Mouse (Mus musculus): ENCODE results near the gene Pkd1l2. TPM values are rescaled to one million over a fixed set of nuclear protein-coding genes. Genes with fewer than 3 reads are reported as not detected.
A peak's percentile ranks its signal among the peaks of the same experiment; 100 is the strongest.

The Pkd1l2 gene
- total RNA-seq (2021), result under 1 TPM; 0.16 to 0.24 TPM
- long read RNA-seq, experiment 1, result 0 reads
- long read RNA-seq, experiment 2, result 0 reads

DNA sequence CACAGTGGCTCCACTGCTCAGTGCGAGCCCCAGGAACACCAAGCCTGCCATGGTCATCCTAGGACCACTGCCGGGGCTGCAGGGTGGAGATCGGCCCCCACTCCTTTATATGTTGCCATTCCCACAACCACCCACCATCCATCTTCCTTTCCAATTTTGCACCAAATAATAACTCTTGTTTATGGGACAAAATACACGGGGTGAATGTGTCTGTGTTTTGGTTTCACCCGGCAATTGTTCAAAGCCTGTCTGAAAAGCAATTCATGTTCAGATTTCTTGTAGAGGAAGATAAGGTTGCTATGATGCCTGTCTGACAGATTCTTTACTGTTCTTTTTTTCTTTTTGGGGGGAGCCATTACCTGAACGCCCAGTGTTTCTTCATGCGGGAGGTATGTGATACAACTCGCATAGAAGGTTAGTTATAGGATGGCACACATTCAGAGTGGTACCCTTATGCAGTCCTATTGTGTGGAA is at the start of gene Pkd1l2:
Pkd1l2 (minus strand) TSS at position 51 of the 474 bp plus-strand sequence.
- no peak for DNase-seq (ENCODE audit: low spot score)

DNA sequence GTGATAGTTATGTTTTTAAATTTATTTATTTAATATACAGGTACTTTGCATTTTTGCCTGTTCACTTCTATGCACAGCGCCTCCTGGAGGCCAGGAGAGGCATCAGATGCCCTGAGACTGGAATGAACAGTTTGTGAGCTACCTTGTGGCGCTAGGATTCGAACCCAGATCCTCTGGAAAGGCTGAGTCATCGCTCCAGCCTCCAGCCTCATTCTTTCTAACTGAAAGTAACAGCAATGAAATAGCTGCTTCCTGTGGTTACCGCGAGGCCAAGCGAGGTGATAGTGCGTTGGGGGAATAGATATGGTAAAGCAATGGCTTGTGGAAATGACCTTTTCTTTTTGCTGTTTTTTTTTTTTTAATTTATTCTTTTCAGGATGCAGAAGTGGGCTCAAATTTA is 44.8 kb upstream of the Pkd1l2 start:
- DNase-seq (ENCODE audit: low spot score), result no peak

DNA sequence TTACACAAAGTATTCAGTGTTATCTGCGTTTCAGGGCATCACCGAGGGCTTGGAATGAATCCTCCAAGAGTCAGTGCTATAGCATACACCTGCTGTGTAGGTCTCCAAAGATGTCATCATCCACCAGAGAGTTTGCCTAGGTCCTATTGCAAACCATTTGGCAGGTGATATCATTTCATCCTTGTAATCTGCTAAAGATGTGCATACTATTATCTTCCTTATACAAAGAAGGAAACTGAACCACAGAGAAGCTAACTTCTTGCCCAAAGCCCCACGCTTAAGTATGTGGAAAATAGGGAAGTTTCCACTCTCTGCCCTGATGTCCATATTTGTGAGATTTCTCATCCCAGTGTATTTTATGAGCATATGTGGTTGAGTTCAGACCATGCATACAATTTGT is 44.2 kb upstream of the Pkd1l2 start:
- DNase-seq (ENCODE audit: low spot score), result no peak

DNA sequence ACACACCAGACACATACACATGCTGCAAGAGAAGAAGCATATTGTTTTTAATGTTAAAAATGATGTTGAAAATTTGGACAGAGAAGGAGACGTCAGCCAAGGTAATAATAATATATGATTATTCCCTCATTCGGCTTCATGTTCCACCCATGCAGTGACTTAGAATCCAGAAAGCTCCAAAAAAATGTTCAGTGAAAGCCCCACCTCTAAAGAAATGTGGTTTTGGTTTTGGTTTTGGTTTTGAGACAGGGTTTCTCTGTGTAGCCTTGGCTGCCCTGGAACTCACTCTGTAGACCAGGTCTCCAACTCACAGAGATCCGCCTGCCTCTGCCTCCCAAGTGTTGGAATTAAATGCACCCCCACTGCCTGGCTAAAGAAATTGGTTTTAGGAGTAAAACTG is 43.6 kb upstream of the Pkd1l2 start:
- no peak for DNase-seq (ENCODE audit: low spot score)

DNA sequence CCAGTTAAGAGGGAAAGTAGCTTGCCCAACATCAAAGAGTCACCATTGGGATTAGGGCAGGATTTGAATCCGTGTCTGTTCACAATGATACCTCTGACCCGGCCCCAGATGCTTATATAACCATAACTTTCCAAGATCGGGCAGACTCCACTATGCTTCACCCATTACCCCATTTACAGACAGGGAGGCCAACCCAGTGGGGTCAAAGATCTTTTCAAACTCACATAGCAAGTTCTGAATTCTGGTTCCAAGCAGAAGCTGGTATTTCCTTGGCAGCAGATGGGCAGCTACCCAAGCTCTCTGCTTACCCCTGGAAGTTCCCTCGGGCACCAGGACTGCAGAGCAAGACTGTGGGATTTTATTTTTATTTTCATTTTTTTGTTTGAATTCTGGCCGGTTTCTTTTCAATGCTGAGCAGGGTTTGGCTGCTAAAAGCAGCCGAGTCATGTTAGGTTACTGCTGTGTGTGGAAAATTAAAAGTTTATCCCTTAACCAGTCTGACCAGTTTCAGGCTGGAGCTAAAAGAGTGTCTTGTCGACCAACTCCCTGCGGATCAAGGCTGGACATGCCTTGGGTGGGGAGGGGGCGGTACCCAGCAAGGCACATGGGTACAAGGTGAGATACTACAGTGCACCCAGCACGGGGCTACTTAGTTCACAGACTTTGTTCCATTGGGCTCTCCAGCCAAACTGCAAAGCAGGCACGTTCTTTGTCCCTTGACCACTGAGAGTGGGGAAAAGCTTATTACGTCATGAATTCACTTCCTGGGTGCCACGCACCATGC is 41.8 kb upstream of the Pkd1l2 start:
- DNase-seq (ENCODE audit: low spot score), result no peak

DNA sequence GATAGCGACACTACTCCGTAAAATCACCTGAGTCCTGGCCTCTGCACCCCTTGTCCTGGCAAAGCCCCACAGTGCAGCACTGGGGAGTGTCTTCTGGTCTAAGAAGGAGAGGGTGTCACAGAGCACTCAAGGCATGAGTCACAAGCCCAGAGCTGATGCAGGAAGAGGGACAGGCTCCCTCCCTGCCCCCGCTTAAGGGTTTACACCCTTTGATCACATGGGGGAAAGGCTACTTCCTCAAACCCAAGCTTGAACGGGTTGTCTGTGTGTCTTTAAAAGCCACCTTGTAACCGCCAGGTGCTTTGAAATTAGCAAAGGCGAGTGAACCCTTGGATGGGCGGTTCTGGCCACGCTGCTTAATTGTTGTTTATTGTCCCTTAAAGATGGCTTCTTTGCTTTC is 39.0 kb upstream of the Pkd1l2 start:
- no peak for DNase-seq (ENCODE audit: low spot score)

DNA sequence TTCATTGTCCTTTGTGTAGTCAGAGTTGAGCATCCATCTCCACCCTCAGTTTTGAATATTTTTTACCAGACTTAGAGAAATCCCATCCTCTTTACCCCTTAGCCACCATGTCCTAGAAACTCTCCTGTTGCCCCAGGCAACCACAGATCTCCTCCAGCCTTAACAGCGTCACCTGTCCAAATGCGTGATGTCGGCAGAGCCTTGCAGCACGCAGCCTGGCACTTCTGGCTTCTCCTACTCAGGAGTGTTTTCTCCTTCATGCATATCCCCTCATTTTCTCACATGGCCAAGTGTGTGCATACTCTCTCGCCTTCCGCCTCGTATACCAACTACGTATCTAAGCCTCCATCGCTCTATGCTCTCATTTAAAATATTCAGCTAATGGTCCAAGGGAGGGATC is 36.2 kb upstream of the Pkd1l2 start:
- no peak for DNase-seq (ENCODE audit: low spot score)

DNA sequence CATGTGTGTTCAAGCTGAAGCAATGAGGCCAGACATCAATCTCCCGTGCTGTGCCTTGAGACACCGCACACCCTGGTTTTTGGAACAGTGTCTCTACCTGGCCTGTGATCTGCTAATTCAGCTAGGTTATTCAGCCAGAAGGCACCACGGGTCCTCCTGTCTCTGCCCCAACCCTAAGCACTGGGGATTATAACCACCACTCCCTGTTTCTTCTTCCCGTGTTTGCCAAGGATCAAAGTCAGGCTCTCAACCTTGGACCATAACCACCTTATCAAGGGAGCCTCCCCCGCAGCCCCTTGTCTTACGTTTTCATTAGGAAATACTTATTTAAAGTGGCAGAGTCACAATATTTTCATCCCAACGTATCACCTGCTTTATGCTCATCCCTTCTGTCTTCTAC is 34.3 kb upstream of the Pkd1l2 start:
- DNase-seq (ENCODE audit: low spot score), result no peak

DNA sequence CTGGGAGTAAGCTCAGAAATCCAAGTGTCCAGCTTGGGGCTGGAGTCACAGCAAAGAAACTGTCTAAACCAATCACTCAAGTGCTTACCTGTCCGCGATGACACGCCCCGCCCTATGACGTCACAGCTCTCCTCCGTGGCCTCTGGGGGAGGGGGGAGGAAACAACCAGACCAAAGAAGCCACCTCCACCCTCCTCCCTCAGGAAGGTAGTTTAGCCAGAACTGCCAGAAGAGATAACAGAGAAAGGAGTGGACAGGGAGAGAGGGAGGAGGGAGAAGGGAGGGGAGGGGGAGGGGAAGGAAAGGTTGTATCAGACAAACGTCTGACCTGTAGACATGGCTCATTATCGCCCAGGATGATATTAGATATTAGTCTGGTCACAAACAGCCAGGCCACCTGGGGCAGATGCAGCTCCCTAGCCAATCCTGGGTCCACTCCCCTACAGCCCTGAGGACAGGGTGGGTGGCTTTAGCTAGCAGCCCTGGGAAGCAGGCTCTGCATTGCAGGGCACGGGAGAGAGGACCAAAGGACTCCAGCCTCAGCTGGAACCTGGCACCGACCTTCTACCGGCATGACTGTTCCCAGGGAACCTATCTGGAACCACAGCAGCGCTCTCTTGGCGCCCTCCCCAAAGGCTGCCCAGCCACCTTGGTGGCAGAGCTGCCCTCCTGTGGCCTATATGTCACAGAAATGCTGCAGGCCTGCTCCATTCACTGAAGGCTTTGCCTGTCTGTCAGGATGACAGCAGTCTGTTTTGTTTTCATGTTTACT is 33.6 kb upstream of the Pkd1l2 start:
- DNase-seq (ENCODE audit: low spot score), result no peak

DNA sequence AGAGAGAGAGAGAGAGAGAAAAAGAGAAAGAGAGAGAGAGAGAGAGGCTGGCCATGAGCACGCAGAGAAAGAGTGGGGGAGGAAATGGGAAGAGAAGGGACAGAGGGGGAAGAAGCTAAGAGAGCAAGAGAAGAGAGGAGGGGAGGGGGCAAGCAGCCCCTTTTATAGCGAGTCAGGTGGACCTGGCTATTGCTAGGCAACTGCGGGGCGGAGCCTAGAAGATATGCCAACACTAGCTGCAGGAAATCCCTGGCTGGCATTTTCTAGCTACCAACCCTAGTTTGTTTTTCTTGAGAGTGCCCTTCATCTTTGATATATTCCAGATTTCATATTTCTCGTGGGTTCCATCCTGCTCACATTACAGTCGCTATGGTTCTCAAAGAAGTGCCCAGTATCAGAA is 32.8 kb upstream of the Pkd1l2 start:
- no peak for DNase-seq (ENCODE audit: low spot score)

DNA sequence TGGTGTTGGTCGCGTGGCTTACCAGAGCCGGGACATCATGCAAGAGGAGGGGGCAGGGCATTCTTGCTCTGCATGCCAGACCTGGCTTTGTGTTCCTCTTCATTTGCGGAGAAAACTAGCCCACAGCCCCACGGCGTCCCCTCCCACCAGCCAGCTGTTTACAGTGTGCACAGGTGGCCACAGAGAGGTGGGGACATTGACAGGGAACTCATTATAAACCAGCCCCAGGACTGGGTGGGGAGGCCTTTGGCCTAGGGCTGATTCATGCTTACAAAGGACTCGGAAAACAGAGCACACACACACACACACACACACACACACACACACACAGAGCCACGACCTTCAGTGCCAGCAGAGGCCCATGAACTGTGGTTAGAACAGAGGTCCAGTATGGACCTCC is 30.0 kb upstream of the Pkd1l2 start:
- DNase-seq (ENCODE audit: low spot score), result no peak

DNA sequence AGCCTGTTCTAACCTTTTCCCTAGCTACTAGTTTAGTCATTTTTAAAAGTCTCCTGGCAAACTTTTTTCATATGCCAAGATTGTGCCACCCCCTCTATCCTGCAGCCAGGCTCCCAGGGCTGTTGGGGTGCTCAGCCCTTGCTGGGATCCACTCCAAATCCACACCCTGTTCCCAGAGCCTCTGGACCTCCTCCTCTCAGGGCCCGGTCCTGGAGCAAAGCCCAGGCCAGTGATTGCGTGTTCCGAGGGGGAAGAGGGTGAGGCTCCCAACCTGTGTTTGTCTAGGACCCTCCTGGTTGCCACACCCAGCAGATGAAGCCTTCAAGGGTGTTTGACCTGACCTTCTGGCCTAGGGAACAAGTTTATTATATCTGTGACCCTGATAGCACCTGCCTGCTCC is 29.4 kb upstream of the Pkd1l2 start:
- no peak for DNase-seq (ENCODE audit: low spot score)

DNA sequence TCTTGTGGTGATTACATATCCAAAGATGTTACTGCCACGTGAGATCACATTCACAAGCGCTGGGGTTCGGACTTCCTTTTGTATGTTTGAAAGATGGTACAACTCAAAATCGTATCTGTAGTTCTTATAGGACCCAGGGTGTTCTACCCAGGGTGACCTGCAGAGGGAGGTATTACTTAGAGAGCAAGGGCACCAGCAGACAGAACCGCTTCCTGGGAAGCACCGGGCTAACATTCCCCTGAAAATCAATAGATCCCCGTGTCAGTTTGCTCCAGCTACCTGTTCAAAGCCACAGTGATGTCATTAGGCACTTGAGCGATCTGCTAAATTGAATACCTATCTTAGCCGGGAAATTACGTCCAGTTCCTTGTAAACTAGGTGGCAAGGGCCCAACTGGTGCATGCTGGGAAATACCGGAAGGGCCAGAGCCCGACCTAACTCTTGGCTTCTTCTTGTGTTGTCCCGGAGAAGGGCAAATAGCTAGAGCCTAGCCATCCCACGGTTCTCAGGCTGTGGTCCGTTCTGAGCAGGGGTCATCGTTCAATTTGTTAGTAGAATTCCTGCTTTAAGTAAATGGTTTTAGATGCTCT is 27.6 kb upstream of the Pkd1l2 start:
- DNase-seq (ENCODE audit: low spot score), result peak; percentile 55

DNA sequence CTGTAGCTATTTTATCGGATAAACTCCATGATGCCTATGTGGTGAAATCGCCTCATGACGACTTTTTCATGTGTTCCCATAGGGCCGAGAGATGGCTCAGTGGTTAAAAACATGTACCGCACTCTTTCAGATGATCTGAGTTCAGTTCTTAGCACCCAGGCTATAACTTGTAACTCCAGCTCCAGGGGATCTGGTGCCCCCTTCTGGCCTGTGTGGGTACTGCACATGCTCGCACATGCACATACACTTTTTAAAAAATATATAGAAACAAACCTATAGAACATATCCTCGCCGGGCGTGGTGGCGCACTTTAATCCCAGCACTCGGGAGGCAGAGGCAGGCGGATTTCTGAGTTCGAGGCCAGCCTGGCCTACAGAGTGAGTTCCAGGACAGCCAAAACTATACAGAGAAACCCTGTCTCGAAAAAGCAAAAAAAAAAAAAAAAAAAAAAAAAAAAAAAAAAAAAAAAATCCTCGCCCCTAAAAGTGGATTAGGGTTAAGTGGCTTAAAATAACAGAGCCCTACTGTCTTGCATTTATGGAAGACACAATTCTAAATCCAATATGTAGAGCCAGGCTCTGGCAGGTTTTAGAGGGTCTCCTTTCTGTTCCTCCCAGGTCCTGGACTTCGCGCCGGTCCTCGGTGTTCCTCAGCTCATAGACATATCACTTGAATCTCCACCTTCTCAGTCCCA is 26.9 kb upstream of the Pkd1l2 start:
- no peak for DNase-seq (ENCODE audit: low spot score)

DNA sequence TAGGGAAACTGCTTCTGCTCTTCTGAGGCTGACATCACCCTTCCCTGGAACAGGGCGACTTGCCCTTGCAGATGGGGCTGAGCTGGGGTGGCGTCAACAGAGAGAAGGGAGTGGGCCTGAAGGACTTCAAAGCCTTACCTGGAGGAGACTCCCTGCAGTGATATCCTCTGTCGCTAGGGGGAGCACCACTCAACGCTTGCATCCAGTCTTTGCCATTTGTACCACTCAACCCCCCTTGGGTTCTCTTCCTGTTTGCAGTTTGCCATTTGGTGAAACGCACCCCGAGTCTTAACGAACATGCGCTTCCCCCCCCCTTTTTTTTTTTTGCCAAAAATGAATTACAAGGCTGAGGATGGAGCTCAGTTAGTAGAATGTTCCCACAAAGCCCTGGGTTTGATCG is 25.3 kb upstream of the Pkd1l2 start:
- peak; percentile 57 for DNase-seq (ENCODE audit: low spot score)

DNA sequence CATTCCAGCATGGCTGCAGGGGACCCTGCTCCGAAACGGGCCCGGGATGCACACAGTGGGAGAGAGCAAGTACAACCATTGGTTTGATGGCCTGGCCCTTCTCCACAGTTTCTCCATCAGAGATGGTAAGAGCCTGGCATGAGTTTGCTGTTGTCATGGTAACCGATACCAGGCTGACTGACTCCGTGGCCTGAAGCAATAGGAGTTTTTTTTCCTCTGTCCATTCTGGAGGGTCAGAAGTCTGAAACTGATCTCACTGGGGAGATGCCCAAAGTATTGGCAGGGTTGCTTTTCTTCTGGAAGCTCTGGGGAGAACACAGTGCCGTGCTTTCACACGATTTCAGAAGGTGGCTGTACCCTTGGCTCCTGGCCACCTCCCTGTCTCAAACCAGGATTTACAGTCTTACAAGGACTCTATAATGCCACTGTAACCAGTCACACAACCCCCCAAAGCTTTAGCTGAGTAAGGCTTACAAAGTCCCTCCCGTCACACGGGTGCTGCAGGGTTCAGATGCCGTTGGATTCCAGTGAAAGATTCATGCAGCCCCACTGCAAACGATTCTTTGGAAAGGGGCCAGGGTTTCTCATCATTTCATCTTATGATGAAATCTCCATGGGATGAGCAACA is 15.4 kb upstream of the Pkd1l2 start:
- no peak for DNase-seq (ENCODE audit: low spot score)

DNA sequence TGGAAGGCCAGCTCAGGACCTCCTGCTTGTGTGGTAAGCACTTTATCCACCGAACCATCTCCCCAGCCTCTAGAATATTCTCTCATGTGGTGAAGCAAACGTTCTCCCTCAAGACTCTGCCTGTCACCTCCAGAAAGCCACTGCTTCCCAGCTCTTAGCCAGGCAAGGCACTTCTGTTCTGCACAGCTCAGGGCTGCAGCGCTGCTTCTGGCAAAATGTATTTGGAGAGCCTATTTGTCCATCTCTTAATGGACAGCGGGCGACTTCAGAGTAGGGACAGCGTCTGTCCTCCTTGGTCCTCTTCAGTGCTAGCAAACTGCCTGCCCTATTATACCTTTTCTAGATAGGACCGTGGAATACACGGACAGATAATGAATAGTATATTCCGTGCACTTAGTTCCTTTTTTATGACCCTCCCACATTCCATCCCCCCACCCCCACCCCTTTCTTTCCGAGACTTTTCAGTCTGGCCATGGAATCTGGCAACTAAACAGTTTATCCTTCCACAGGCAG is 14.9 kb upstream of the Pkd1l2 start:
- no peak for DNase-seq (ENCODE audit: low spot score)

DNA sequence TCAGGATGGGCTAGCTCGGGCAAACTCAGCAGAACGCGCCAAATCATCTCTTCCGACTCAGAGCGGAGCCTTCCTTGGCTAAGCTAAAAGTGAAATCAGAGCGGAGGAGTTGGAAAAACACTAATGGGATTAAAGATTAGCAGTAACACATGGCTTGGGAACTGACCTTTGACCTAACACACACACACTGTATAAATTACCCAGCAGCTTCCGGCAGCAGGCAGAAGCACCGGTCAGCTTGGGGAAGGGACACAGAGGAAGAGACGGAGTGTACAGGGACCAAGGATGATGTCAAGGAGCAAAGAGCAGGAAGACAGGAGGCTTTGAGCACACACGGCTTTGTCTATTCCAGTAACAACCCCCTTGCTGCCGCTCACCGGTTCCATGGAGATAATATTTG is 13.4 kb upstream of the Pkd1l2 start, which contains the start of gene Bco1:
Bco1 (plus strand) TSS at position 208 of the 400 bp plus-strand sequence.
- no peak for DNase-seq (ENCODE audit: low spot score)

DNA sequence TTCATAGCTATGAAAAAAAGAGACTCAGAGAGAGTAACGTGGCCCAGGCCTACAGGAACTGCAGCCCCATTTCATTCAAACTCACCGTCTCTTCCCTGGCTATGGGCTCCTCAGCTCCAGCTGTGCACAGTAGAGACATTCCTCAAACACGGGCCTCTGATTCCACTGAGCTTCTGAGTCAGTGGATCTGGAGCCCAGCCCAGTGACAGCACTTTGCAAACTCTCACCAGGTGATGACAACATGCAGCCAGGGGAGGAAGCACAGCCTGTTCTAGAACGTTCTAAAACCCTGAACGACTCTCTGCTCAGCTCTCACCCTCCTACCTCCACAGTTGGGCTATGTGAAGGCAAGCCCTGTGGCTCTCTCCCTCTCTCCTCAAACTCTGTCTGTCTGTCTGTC is 11.8 kb upstream of the Pkd1l2 start:
- no peak for DNase-seq (ENCODE audit: low spot score)

DNA sequence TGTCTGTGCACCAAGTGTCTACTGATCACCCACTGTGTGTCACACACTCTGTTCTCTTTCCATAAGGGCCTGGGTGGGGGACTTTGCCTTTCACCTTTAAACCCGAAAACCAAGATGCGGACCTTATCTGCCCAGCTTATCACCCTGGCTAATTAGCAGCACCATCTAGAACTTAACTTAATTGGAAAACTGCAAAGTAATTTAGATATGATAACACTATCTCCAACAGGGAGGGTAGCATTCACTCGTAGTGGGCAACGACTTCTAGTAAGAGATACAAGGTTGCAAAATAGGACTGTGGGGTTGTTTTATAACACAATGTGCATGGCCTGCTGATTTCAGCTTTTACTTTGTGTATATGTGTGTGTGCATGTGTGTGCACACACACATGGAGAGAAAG is 7.6 kb upstream of the Pkd1l2 start:
- DNase-seq (ENCODE audit: low spot score), result no peak

DNA sequence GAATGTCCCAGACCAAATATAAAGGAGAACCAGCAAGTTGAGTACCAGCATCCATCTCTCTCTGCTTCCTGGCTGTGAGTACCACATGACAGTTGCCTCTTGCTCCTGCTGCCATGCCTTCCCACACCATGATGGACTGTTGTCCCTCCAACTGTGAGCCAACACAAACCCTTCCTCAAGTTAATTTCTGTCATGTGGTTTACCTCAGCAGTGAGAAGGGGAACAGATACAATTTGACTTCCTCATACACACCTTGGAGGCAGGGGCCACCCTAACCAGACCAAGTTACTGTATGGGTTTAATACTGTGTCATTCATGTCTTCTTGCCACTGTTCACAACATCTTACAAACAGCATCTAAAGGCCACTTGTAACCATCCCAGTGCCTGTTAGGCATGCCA is 4.8 kb upstream of the Pkd1l2 start:
- no peak for DNase-seq (ENCODE audit: low spot score)

Data from gastrocnemius, adult 18-20 months (tissue).